Mouse (Mus musculus) liver, embryonic 14.5 days (tissue): ENCODE measurements around the gene Elmo1. TPM values are rescaled to one million over a fixed set of nuclear protein-coding genes. Genes with fewer than 3 reads are reported as not detected.

ENCODE experiments used
- ATAC-seq: fragments of 200-750 bp; cut with Nextera tagmentation; 2 replicates; pipeline ENCODE4 v1.8.0; 2017; ENCODE audit warnings: moderate number of reproducible peaks, mild to moderate bottlenecking, moderate library complexity; ENCODE audit not compliant: insufficient read depth
- DNase-seq, 3 experiments: peaks; one replicate each; pipeline ENCODE4 v3.0.0-alpha.2; 2012 to 2013; ENCODE audit warnings: low read depth in 3 of 3, low spot score in 3 of 3
- H3K27ac ChIP-seq: fragments of 300-500 bp; sonication (generic); 2 replicates; pipeline ENCODE4 v1.5.1; 2014; ENCODE audit warnings: moderate library complexity, mild to moderate bottlenecking, control low read depth, inconsistent platforms
- H3K27me3 ChIP-seq: fragments of 300-500 bp; sonication (generic); 2 replicates; pipeline ENCODE4 v1.6.1; 2014; ENCODE audit warnings: mild to moderate bottlenecking, low read length, moderate library complexity; ENCODE audit not compliant: control insufficient read depth, insufficient read depth
- H3K36me3 ChIP-seq: fragments of 300-500 bp; sonication (generic); replicated peaks from 2 replicates; pipeline ENCODE4 v1.6.1; 2014; ENCODE audit warnings: low read depth; ENCODE audit not compliant: control insufficient read depth, insufficient read depth
- H3K4me1 ChIP-seq, 2 experiments: fragments of 200-500 bp in 1 of 2; fragments of 300-500 bp in 1 of 2; sonication (generic) in 1 of 2; replicated peaks; 2 replicates each; pipeline ENCODE4 v1.6.1; 2012 to 2014; ENCODE audit warnings: antibody characterized with exemption in 1 of 2, inconsistent platforms in 1 of 2, low read length in 1 of 2; ENCODE audit not compliant: control insufficient read depth in 2 of 2, insufficient read depth in 2 of 2
- H3K4me2 ChIP-seq: fragments of 300-500 bp; sonication (generic); 2 replicates; pipeline ENCODE4 v1.6.1; 2014; ENCODE audit warnings: low read depth, mild to moderate bottlenecking, control low read depth, moderate library complexity
- H3K4me3 ChIP-seq, 2 experiments: fragments of 200-500 bp in 1 of 2; fragments of 300-500 bp in 1 of 2; sonication (generic) in 1 of 2; 2 replicates each; pipeline ENCODE4 v1.5.1; 2012 to 2014; ENCODE audit warnings: low read depth in 2 of 2, low read length in 2 of 2, mild to moderate bottlenecking in 2 of 2, control low read depth in 1 of 2, inconsistent platforms in 1 of 2, moderate library complexity in 1 of 2; ENCODE audit not compliant: insufficient read depth in 1 of 2
- H3K9ac ChIP-seq: fragments of 300-500 bp; sonication (generic); replicated peaks from 2 replicates; pipeline ENCODE4 v1.6.1; 2014; ENCODE audit warnings: mild to moderate bottlenecking, control low read depth, moderate library complexity
- H3K9me3 ChIP-seq: fragments of 300-500 bp; sonication (generic); 2 replicates; pipeline ENCODE4 v1.6.1; 2016; ENCODE audit warnings: low read length, mixed read lengths; ENCODE audit not compliant: control insufficient read depth
- CTCF ChIP-seq: IDR thresholded peaks from 2 replicates; pipeline ENCODE4 v1.5.1; 2016; ENCODE audit warnings: antibody characterized with exemption, low read depth, control low read depth
- EP300 ChIP-seq: IDR thresholded peaks from 2 replicates; pipeline ENCODE4 v1.6.1; 2016; ENCODE audit warnings: antibody characterized with exemption, low read depth
- WGBS: fragments of 180-500 bp; shearing (Covaris S2); extraction: QIAGEN DNeasy Blood & Tissue Kit; methylation state at CpG from one replicate; pipeline ENCODE4 v1.1.7; 2014; ENCODE audit not compliant: insufficient replicate concordance; 5-methylcytosine and 5-hydroxymethylcytosine counted together
- polyA plus RNA-seq, 2 experiments: library from polyadenylated mRNA; depleted of rRNA in 1 of 2; stranded (reverse) in 1 of 2; unstranded in 1 of 2; fragments of >200 nt; fragmentation: Nextera tagmentation in 1 of 2; extraction: Ambion mirVana in 1 of 2; gene quantifications; 2 replicates each; pipeline versions ENCODE4 v1.2.1 to v1.2.3; 2012 to 2014

Elmo1 gene
- polyA plus RNA-seq, 2 experiments = 3.0 to 3.9 TPM

GRCm38 (mm10) chr13:20057926-20058325, 32.5 kb upstream of the Elmo1 start:
- no peak overlapping the region for H3K4me3 ChIP-seq
- TF ChIP-seq CTCF = no peak
- no peak for TF ChIP-seq EP300
- no peaks in the 10 kb centered on the region for H3K27me3 ChIP-seq
- H3K9ac ChIP-seq = no peak overlapping the region
- no peak overlapping the region for H3K4me2 ChIP-seq
- H3K36me3 ChIP-seq = no peaks in the 10 kb centered on the region
- no peak overlapping the region for H3K27ac ChIP-seq
- no peaks in the 10 kb centered on the region for H3K4me1 ChIP-seq
- H3K9me3 ChIP-seq = no peaks in the 10 kb centered on the region
- WGBS = 71% methylated on average over 1 of the region's 1 CpGs
- ATAC-seq = no peak
- no peak for DNase-seq

- Histone ChIP-seq H3K4me3 (no peak overlapping the region), H3K9me3 (no peaks in the 10 kb centered on the region), H3K27me3 (no peaks in the 10 kb centered on the region), H3K27ac (no peak overlapping the region), H3K36me3 (no peaks in the 10 kb centered on the region), H3K4me1 (no peaks in the 10 kb centered on the region), H3K4me2 (no peak overlapping the region), H3K9ac (no peak overlapping the region)
- no peak for TF ChIP-seq EP300
- no peak for TF ChIP-seq CTCF
- 61% methylated on average over 5 of the region's 5 CpGs for WGBS
- ATAC-seq (no peak), DNase-seq (no peak)
Observed at GRCm38 (mm10) chr13:20061031-20061430, 29.4 kb upstream of the Elmo1 start.

DNA sequence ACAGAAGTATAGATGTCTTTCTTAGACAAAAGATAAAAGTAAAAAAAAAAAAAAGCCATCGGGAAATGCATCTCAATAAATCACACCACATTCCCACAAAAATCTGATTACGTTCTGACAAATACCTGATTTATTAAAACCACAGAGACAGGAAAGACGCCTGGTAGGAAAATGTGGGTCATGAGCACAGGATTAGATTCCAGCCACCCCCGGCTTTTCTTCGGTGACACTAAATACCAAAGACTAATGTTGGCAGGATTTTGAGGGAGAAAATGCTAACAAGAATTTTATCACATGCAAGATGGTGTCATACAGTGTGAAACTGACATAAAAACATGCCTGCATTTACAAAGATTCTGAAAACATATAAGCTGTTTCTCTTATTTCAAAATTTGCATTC, 27.1 kb upstream of the Elmo1 start:
- no peak for ATAC-seq
- no peak for DNase-seq
- no peaks in the 10 kb centered on the region for H3K27me3 ChIP-seq
- no peaks in the 10 kb centered on the region for H3K36me3 ChIP-seq
- no peak overlapping the region for H3K27ac ChIP-seq
- TF ChIP-seq EP300 (no peak), CTCF (no peak)
- WGBS = 46% methylated on average over 5 of the region's 5 CpGs
- H3K4me3 ChIP-seq = no peak overlapping the region
- H3K9me3 ChIP-seq = no peaks in the 10 kb centered on the region
- no peaks in the 10 kb centered on the region for H3K4me1 ChIP-seq
- no peak overlapping the region for H3K4me2 ChIP-seq
- H3K9ac ChIP-seq = no peak overlapping the region

- no peak for TF ChIP-seq CTCF
- TF ChIP-seq EP300 = no peak
- no peaks in the 10 kb centered on the region for H3K36me3 ChIP-seq
- no peak for ATAC-seq
Observed at GRCm38 (mm10) chr13:20072043-20072442, 18.4 kb upstream of the Elmo1 start.

DNA sequence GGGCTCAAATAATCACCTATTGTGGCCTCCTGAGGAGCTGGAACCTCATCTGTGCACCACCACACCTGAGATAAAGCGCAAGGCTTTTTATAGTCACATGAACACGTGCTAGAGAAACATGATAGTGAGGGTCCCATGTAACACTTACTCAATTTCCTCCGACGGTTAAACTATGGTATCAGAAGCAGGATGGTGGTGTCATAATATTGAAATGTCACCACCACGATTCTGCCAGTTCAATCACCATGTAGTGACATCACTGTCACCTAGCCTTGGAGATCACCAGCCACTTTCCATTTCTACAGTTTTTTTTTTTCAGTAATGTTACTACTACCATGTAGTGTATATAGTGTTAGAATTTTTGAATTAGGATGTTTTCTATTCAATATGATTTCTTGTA, 17.4 kb upstream of the Elmo1 start:
- DNase-seq (no peak), ATAC-seq (no peak)
- H3K27ac ChIP-seq = no peak overlapping the region
- no peaks in the 10 kb centered on the region for H3K4me1 ChIP-seq
- H3K9ac ChIP-seq = no peak overlapping the region
- no peak overlapping the region for H3K4me3 ChIP-seq
- TF ChIP-seq CTCF = no peak
- no peak for TF ChIP-seq EP300
- no peaks in the 10 kb centered on the region for H3K27me3 ChIP-seq
- no peaks in the 10 kb centered on the region for H3K36me3 ChIP-seq
- H3K9me3 ChIP-seq = no peaks in the 10 kb centered on the region
- H3K4me2 ChIP-seq = no peak overlapping the region
- 54% methylated on average over 5 of the region's 5 CpGs for WGBS

More at GRCm38 (mm10) chr13:20072043-20072442, 18.4 kb upstream of the Elmo1 start:
- Histone ChIP-seq H3K9ac (no peak overlapping the region), H3K4me2 (no peak overlapping the region), H3K4me3 (no peak overlapping the region), H3K27me3 (no peaks in the 10 kb centered on the region), H3K4me1 (no peaks in the 10 kb centered on the region), H3K9me3 (no peaks in the 10 kb centered on the region), H3K27ac (no peak overlapping the region)
- DNase-seq = no peak

GRCm38 (mm10) chr13:20076521-20076920, 13.9 kb upstream of the Elmo1 start:
- no peaks in the 10 kb centered on the region for H3K9me3 ChIP-seq
- WGBS = 71% methylated on average over 1 of the region's 1 CpGs
- no peak for DNase-seq
- no peak for TF ChIP-seq EP300
- TF ChIP-seq CTCF = no peak
- no peak overlapping the region for H3K4me2 ChIP-seq
- no peak for ATAC-seq
- H3K36me3 ChIP-seq = no peaks in the 10 kb centered on the region
- H3K27ac ChIP-seq = no peak overlapping the region
- H3K9ac ChIP-seq = no peak overlapping the region
- H3K4me3 ChIP-seq = no peak overlapping the region
- H3K27me3 ChIP-seq = no peaks in the 10 kb centered on the region
- H3K4me1 ChIP-seq = no peaks in the 10 kb centered on the region
